Comparison of ENCODE assay signal across 8 mouse cellular contexts in the genomic region with DNA sequence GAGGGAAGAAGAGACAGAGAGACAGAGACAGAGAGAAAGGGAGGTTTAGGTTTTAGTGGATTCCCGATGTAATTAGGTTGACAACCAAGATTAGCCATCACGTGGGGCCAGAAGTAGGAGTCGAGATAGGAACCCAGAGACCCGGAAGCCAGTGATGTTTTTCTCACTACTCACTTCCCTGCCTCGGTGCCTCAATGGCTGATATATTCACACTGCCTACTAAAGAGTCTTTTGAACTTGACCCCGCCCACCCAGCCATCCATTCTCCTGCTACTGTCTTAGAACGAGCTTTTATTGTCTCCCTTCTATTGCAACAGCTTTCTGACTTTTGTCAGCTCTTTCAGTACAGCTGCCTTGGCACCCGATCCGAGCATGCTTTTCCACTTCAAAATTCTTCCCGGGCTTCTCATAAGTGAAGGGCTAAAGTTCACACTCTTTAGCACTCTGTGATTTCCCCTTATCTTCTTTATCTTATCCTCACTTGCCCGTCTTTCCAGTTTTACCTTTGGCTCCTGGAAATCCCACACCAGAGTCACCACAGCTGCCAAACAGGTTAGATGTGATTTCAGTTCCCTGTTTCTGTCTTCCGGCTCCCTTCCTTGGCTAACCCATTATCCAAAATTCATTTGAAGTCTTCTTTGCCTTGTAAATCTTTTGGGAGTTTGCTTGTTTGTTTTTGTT. TPM values are rescaled to one million over a fixed set of nuclear protein-coding genes. Genes with fewer than 3 reads are reported as not detected.
A peak's percentile ranks its signal among the peaks of the same experiment; 100 is the strongest.
DNase-seq lines count a peak whose midpoint lies in the region.
"Had no signal": no experiment of that assay in that cellular context is flagged by ENCODE, and none has a peak within 500 bp of the region (broad histone marks: within the 10 kb centered on the region; RNA-seq: fewer than 3 reads in every experiment).

No protein-coding gene starts in this region.

- DNase-seq in spleen, postnatal 36 days (ENCODE audit: low spot score in 2 of 2): peak; percentile 21 to 42
- no peak for DNase-seq in spleen, adult 18-20 months
- DNase-seq in induced T-regulatory cell, adult 2 months (ENCODE audit: low read depth): peak; percentile 58
- DNase-seq in lung, postnatal 14 days: peak; percentile 10
- peak; percentile 78 for DNase-seq in thymus, postnatal 4 days
- no peak for DNase-seq in cerebellum, postnatal 14 days
- DNase-seq in gastrocnemius, adult 18-20 months (ENCODE audit: low spot score): no peak
- DNase-seq: cerebellum, adult 9-10 months had no signal

RNA-seq across cellular contexts. Expression of gene Tlk1, which starts 13.1 kb away (rescaled TPM):
- 10 to 100 TPM; 40.4 to 47.1 TPM for total RNA-seq in gastrocnemius, adult 18-20 months (2021)

Comparison
In these comparisons a context has a peak if more than half of its experiments do, and no peak if none do; other contexts are left out.
1. DNase-seq: peak in spleen, postnatal 36 days (2 of 2), induced T-regulatory cell, adult 2 months (single experiment), lung, postnatal 14 days (single experiment) and thymus, postnatal 4 days (single experiment); none in spleen, adult 18-20 months (0 of 2), cerebellum, postnatal 14 days (0 of 2) and gastrocnemius, adult 18-20 months (single experiment).